Mouse (Mus musculus): Measurements from ENCODE around the gene Fbln2.

Gene Fbln2

DNA sequence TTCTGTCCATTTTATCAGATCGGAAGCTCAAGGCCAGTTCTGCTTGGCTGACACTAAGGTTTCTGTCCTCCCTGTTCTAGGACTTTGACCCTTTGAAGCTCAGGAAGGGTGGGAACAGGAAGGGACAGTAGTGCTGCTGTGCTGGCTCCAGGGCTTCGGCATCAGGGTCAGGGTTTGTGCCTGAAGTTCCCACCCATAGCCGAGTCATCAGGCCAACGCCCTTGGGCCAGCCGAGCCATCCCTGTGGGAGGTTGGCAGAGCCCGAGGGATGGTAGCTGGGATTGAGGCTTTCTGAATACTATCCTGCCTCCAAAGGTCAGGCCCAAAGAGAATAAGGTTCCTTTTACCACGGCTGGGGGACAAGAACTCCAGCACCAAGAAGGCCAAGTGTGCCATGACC lies 70.8 kb downstream of the Fbln2 start:
- DNase-seq: no peak

DNA sequence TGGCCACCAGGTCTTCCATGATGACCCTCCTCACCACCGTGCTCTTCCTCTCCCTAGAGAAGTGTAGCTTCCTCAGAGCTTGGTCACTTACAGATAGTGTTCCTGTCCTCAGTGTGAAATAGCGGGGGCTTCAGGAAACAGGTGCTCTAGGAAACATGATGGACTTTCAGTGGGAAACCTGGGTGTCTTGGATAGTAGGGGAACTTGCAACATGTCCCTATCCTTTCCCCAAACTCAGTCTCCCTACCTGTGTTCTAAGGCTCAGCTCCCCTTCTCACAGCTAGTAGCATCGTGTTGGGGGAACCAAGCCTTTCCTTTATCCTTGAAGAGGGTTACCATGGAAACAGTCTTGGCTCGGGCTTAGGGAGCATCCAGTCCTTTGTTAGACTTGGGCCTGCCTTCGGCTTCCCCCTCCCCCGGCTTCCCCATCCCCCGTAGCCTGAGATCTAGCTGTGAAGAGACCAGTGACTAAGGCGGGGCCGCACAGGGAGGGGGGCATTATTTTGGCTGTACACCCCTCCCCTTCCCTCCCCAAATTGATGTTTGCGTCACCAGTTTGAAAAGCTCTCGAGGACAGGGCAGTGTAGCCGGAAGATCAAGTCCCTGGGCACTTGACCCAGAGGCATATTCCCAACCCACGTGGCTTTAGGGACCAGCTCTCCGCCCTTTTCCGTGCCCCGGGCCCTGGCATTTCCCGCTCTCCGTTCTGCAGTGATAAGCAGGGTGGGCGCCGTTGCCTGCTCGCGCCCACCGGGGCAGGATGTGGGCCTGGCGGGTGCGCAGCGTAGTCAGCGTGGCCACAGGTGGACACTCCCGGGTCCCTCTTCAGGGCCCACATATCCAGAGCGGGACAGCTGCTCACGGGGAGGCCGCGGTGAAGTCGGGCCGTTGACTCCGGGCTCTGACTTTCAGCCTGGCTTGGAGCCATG lies 72.5 kb downstream of the Fbln2 start:
- DNase-seq: peak; percentile 71

DNA sequence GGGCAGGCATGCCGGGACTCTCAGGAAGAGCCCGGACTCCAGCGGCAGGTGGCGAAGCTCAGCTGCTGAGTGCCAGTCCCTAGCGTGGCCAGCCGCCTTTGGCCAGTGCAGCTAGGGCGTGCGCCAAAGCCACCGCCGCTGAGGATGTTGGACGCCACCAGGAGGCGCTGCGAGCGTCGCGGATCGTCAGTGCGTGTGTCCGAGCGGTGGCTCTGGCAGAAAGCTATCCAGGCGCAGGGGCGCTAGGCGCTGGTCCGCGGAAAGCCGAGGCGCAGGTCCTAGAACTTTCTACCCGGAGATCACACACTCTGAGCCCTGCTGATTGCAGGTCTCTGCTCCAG lies 73.2 kb downstream of the Fbln2 start:
- peak; percentile 89 for DNase-seq

DNA sequence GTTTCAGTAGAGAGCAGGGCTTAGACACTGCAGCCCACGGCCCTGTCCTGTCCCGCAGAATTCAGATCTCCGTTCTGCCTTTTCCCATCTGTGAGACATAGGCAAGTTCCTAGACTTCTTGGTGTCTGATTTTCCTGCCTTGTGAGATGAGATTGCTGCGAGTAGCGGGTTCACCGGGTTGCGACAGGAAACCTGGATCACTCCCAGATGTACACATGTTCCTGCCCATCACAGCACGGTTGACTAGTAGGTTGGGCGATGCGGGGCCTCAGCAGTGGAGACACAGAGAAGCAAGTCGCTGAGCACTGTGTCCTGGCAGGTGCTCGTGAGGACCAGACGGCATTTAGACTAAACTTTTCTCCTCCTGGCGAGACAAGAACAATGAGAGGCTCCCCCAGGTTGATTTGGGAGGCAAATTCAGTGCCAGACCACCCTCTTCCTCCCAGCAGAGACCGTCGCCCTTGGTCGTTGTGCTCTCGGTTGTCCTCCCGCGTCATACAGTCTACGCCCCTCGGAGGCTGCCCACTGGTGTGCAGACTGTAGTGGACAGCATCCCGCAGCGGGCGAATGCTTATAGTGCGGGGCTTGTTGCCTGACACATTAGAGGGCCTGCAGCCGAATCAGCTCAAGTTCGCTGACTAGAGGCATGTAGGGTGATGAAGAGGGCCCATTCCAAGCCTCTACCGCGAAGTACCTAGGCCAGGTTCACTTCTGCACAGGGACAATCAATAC lies 73.7 kb downstream of the Fbln2 start:
- DNase-seq: no peak

DNA sequence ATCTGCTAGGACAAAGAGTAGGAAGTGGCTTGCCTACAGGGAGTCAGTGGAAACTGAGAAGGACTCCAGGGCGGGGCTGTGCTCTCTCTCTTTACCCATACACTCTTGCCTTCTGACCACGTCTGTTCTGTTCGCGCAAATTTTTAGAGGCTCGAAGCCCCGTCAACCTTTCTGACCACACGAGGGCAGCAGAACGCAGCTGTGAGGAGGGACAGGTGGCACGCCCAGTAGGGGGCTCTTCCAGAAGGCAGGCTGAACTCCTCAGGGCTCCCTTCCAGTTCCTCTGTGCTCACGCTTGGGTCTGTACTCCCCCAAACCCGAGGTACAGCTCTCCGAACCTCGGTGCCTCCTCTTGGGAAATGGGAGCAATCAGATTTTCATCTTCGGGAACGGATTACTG lies 74.4 kb downstream of the Fbln2 start:
- peak; percentile 94 for DNase-seq

DNA sequence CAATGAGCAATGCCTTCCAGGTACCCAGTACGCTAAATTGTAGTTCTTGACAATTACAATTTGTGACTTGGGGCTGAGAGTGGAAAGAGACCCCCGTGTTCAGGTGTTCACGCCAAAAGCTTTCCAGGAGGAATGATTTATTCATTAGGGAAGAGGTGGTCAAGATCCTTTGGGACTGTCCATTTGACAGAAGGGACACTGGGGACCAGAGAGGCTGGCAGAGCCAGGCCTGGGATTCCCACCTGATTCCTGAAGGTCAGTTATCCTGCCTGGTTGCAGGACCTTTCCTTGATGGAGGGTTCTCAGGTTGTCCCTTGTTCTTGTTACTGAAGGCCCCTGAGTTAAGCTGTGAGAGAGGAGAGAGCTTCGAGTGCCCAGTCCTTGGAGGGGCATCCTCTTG lies 74.9 kb downstream of the Fbln2 start:
- no peak for DNase-seq

DNA sequence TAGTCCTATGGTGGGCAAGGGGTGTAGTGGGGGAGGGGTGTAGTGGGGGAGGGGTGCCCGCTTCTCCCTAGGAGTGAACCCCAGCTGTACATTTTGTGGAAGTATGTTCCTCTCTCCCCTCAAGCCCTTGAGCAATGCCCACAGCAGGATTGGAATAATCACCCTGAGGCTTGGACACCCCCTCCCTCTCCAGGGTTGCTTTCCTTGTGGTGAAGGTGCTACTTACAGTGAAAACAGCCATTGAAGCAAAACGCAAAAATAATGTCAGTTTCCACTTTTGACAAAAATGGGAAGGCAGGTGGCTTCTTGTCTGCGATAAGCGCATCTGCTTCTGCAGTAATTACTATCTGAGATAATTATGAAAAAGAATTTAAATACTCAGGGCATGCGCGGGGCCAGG lies 75.4 kb downstream of the Fbln2 start:
- DNase-seq: no peak

DNA sequence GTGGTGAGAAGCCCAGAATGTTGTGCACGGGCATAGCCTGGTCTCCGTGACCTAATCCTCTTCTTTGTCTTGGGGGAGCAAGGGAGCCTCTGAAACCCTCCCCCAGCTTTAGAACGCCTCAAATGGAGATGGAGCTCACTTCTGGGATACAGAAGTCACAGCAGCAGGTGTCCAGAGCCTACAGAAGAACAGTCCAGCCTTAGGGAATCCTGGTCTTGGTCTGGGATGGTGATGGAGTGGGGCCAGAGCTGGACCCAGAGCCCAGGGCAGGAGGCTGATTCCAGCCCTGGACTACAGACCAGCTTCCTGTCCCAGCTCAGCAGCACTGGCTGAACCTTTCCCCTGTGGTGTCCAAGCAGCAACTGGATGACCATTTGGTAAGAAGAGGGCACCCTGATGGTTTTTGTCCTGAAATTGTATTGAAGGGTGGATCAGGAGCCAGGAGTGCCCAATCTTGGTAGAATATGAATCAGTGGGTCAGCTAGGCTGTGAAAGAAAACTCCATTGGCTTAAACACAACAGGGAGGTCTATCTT lies 76.1 kb downstream of the Fbln2 start:
- no peak for DNase-seq

DNA sequence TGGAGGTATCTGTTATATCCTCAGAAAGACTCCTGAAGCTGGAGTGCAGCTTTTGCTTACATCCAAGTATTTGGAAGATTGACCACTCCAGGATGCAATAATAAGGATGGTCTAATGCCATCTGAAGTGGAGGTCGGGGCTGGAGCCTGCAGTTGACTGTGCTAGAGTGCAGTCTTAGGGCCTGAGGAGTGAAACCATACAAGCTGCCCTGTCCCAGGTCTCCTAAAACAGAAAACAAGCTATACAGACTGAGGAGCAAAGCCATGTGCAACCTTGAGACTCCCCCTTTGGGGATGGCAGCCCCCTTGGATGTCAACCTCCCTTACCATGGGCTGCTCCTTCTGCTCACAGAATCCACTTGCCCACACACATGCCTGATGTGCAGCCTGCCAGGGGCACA lies 76.7 kb downstream of the Fbln2 start:
- DNase-seq: no peak

DNA sequence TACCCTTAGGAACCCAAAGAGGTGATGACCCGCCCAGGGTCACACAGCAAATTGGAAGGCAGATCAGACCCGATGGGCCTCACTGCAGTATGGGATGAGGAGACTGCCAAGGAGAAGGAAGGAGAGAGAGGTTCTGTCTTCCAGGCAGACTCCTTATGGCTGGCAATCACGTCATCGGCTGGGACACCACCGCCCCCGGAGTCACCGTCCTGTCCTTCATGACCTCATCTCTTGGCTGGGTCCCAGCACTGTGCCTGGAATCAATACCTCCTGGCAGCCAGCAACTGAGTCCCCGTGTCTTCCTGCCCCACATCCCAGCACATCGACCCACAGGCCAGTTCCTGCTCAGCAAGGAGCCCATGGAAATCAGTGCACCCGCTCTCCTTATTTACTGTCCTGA lies 78.7 kb downstream of the Fbln2 start:
- DNase-seq: no peak

DNA sequence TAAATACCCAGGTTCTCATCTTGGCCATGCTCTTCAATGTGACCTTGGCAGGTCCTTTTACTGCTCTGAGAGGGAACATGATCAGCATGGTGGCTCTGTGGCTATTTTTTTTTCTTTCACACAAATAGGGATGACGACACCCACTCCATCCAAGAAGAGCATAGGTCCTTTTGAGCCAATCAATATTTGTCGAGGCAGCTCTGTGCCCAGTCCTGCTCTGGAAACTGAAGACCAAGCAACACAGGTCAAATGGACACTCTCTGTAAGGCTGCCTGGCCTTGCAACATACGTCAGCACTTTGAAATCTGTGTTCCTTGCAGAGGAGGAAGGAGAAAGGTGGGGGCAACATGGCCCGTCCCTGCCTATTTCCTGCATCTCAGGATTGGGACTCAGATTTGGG lies 83.2 kb downstream of the Fbln2 start:
- DNase-seq: no peak

DNA sequence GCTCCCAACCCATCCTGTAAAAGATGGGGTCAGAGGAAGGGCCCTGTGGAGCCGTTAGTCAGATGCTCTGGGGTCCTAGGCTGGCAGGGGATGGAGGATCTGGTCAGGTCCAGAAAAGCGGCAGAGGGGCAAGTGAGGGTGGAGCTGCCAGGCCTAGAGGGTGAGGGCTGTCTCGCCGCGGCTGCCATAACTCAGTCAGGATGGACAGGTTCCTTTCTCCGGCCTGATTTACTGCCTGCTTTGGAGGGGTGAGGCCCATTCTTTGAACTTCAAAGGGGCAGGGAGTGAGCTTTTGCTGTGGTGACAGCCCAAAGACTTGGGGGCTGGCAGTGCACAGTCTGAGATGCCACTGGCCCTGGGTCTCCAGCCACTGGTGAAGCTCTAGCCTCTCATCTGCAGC lies 86.6 kb downstream of the Fbln2 start:
- DNase-seq: no peak

DNA sequence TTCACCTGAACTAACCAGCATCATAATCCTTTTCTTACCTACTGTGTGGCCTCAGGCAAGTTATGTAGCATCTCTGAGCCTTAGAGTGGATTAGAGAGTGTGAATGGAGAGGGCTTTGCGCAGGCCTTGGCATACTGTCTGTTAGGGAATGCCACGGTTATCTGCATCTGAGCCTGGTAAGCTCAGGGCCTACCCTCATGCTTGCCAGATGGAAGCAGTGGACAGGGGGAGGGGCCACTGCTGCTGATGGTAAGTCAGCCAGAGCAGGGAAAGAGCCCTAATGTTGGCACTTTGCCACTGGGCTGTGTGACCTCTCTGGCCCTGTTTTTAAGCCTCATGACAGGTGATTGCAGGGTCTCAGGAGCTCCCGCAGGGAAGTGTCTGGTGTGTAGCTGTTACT lies 87.8 kb downstream of the Fbln2 start:
- no peak for DNase-seq

DNA sequence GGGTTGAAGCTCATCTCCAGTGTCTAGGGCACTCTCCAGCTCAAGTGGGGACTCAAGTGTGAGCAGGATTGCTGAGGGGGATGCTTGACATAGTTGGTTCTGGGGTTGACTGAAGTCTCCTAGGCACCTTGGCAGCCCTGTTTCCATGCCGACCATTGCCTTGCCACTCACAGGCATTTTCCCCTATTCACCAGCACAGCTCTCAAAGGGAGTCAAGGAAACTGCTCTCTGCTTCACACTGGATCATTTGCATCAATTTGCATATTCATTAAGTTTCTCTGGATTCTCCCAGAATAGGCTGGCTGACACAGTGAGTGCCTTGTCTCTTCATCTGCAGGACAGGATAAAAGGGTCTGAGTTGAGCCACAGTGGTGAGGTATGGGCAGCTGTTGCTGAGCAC lies 89.6 kb downstream of the Fbln2 start:
- peak; percentile 66 for DNase-seq

DNA sequence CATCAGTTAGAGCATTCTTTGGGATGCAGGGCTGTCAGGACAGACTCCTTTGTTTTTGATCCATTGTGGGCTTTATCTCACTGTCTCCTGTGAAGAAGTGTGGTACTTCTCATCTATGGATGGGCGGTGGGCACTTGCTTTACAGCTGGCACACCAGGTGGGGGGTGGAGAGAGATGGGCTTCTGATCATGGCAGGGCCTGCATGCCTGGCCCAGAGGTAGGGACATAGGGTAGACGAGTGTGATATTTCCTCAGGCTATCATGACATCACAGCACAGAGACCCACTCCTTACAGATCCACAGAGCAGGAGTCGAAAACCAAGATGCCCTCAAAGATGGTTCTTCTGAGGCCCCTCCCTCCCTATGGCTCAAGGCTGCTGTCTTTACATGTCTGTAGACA lies 90.1 kb downstream of the Fbln2 start:
- DNase-seq: no peak

DNA sequence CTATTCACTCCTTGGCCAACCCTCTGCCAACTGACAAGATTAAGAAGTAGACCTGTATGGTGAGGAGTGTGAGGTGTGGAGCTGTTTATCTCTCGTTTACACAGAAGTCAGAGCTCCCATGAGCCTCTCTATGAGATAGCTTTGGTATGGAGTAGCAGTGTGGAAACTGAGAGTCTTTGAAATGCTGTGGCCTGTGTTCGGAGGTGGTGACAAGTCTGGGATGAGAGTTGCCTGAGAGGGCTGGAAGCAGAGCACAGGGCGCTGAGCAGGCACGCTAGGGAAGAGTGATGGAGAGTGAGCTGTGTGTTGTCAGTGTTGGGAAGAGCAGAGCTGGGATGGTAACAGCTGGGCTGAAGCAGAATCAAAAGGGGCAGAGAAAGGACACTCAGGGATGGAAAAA lies 91.9 kb downstream of the Fbln2 start:
- no peak for DNase-seq

DNA sequence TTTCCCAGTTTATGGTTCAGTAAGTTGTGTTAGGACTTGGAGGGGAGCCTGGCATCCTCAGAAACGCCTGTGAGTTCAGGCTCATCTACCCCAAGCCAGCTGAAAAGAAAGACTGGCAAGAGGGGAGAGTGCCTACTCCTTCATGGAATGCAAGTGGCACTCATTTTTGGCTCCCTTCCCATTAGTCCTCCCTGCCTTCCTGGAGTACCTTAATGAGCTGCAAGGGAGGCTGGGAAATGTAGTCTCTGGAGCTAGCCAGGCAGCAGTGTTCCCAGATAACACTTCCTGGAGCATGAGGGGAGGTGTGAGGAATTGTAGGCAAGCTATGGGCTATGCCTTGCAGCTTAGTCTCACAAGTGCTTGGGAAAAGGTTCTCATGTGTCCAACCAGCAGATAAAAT lies 95.7 kb downstream of the Fbln2 start:
- no peak for DNase-seq

DNA sequence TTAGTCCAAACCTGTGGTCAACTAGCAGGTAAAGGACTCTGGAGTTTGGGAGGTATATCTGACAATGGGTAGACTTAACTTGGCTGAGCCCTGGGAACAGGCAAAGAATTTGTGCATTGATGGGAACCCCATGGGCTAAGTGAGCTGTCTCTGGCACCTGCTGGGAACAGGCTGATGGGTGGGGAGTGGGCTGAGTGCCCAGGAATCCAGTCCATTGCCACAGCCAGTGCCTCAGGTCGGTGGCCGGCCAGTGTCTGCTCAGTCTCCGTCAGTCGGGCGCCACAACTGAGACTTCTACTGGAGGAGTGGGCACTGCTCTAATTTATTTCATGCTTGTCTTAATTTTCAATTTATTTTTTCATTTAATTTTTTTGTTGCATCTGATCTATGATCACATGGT lies 98.9 kb downstream of the Fbln2 start:
- DNase-seq: no peak

DNA sequence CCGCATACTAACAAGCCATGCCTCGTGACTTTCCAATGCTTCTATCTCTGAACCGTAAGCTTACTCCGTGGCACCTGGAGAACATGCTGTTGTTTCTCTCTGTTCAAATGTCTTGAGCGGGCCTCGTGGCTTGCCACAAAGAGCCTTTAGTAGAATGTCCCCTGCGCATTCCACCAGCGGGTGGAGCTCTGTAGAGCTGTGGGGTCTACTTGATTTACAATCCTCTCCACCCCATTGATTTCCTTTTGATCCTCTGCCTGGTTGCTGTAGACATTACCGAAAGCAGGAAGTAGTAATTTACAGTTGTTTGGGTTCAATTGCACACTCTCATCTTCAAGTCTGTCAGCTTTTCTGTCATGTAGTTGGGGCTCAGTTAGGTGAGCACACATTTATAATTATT lies 100.2 kb downstream of the Fbln2 start:
- no peak for DNase-seq
